Mouse (Mus musculus): Measurements from ENCODE around the gene Hoxb1. TPM values are rescaled to one million over a fixed set of nuclear protein-coding genes. Genes with fewer than 3 reads are reported as not detected.

Hoxb1 gene
- polyA plus RNA-seq, 1 experiment from 2014 or later = not detected

- DNase-seq (ENCODE audit: low spot score) = no peak
These were observed 15.8 kb upstream of the Hoxb1 start for GRCm38 (mm10) chr11:96349491-96350340.

DNA sequence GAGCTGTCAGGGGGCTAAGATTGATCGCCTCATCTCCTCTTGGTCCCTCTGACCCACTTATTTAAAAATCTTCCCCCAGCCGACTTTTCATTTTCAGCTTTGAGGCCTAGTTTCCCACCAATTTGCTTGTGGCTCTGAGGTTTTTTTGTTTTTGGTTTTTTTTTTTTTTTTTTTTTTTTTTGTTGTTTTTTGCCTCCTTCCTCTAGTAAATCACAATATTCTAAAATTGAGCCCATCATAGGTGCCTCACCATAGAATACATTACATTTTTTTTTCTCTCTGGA, 15.3 kb upstream of the Hoxb1 start, which contains the start of gene Hoxb2:
Hoxb2 (plus strand) TSS at position 185 of the 284 bp plus-strand sequence.
- no peak for DNase-seq (ENCODE audit: low spot score)

DNA sequence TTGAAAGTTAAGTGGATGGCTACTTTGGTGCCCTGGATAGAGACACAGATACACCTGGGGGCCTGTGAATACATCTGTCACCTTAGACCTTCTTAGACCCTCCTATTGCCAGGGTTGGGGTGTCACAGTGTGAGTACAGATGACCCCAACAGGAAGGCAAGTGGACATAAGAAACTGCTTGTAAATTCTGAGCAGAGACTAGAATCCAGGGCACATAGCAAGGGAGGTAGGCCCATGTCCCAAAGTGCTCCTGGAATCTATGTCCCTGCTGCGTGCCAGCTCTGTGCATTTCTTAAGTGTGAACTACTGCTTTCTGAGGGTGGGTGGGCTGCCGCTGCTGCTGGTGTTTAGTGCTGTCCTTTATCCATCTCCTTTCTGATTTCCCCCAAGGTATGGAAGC, 14.8 kb upstream of the Hoxb1 start:
- DNase-seq (ENCODE audit: low spot score) = no peak

- no peak for DNase-seq (ENCODE audit: low spot score)
These were observed 14.2 kb upstream of the Hoxb1 start for GRCm38 (mm10) chr11:96351312-96351711.

- DNase-seq (ENCODE audit: low spot score) = no peak
These were observed 13.7 kb upstream of the Hoxb1 start for GRCm38 (mm10) chr11:96351831-96352230.

- DNase-seq (ENCODE audit: low spot score) = no peak
These were observed 12.6 kb upstream of the Hoxb1 start for GRCm38 (mm10) chr11:96352691-96353521.

DNA sequence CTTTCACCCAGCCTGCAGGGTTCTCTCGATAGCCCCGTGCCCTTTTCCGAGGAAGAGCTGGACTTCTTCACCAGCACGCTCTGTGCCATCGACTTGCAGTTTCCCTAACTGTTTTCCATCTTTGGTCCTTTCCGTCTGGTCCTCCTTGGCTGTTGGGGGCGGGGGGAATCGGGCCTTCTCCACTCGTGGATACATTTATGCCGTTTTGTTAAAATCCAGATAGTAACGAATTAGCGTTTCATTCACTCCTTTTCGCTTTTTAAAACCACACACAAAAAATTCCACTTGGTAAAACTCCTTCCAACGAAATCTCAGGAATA, 12.1 kb upstream of the Hoxb1 start:
- DNase-seq (ENCODE audit: low spot score) = no peak

GRCm38 (mm10) chr11:96353939-96354338, 11.6 kb upstream of the Hoxb1 start:
- no peak for DNase-seq (ENCODE audit: low spot score)

DNA sequence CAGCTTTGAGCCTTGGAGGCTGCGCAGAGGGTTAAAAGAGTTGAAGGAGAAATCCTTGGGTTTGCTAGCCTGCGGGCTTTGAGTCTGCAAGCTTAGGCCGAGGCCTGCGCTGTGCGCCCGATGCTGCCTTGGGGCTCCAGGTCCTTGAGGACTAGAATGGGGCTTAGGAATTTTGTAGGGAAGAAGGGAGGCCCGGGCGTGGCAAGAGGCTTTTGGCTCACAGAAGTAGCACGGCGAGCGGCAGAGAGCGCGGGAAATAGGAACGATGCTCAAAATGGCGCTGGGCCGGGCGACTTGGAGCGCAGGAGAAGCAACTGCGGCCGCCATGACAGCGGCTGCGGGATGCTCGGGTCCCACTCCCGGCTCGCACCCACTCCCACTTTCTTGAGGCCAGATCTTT, 11.2 kb upstream of the Hoxb1 start:
- no peak for DNase-seq (ENCODE audit: low spot score)

- no peak for DNase-seq (ENCODE audit: low spot score)
These were observed 10.7 kb upstream of the Hoxb1 start for GRCm38 (mm10) chr11:96354801-96355311.

DNA sequence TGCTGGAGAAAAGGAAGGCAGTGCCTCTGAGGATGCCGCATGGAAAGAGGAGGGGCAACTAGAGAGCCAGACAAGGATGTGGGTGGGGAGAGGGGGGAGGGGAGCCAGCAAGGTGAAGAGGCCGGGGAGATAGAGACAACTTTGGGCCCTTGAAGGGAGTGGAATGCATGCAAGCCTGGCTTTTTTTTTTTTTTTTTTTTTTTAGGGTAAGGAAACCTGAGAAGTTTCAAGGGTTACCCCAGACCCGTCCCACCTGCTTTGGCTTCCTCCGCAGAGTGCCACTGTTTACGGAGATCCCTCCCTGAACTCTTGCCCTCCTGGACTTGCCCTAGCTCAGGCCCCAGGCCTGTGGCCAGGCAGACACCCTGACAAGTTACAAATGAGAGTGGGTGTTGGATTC, 1.7 kb upstream of the Hoxb1 start:
- DNase-seq (ENCODE audit: low spot score) = no peak

GRCm38 (mm10) chr11:96366092-96367041, 815 bp downstream of the Hoxb1 start:
- DNase-seq (ENCODE audit: low spot score) = no peak

GRCm38 (mm10) chr11:96367141-96367540, 1.6 kb downstream of the Hoxb1 start:
- no peak for DNase-seq (ENCODE audit: low spot score)

- DNase-seq (ENCODE audit: low spot score) = no peak
These were observed 3.1 kb downstream of the Hoxb1 start for GRCm38 (mm10) chr11:96368686-96369085.

GRCm38 (mm10) chr11:96369140-96369539, 3.6 kb downstream of the Hoxb1 start:
- DNase-seq (ENCODE audit: low spot score) = no peak

GRCm38 (mm10) chr11:96371726-96372125, 6.2 kb downstream of the Hoxb1 start:
- no peak for DNase-seq (ENCODE audit: low spot score)

DNA sequence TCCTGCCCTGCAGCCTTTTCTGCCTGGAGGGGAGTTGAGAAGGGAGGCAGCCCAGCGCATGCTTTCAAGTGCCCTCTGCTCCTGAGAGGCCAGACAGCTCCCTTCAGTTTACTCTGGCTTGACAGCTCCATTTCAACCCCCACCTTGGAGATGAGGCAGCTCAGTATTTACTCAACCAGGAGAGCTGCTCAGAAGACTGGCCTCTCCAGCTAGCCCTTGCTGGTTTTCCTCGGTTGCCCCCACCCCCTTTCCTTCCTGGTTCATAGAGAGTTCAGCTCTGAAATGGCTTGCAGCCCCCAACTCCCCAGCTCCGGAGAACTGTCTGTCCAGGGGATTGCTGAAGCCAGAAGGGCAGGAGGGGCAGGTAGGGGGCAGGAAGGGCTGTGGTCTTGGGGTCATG, 7.0 kb downstream of the Hoxb1 start:
- DNase-seq (ENCODE audit: low spot score) = no peak

GRCm38 (mm10) chr11:96374810-96375209, 9.3 kb downstream of the Hoxb1 start:
- DNase-seq (ENCODE audit: low spot score) = no peak

GRCm38 (mm10) chr11:96383381-96383780, 17.8 kb downstream of the Hoxb1 start:
- DNase-seq (ENCODE audit: low spot score) = no peak

GRCm38 (mm10) chr11:96387635-96388034, 22.1 kb downstream of the Hoxb1 start:
- no peak for DNase-seq (ENCODE audit: low spot score)

Measured in thymus, postnatal 0 days (tissue).